Mouse (Mus musculus): Measurements from ENCODE around the gene 1700001O22Rik. TPM values are rescaled to one million over a fixed set of nuclear protein-coding genes. Genes with fewer than 3 reads are reported as not detected.
A peak's percentile ranks its signal among the peaks of the same experiment; 100 is the strongest.

Gene 1700001O22Rik
- polyA plus RNA-seq, 1 experiment from 2014 or later, result 3.7 TPM

GRCm38 (mm10) chr2:30795271-30795888, 8.1 kb downstream of the 1700001O22Rik start:
- Histone ChIP-seq H3K36me3 (no peaks in the 10 kb centered on the region), H3K4me3 (replicated peaks) (peak overlapping the region; percentile 45), H3K27me3 (no peaks in the 10 kb centered on the region), H3K27ac (replicated peaks) (peak overlapping the region; percentile 80; the same call in 1 of the 2 replicates), H3K9ac (no peak overlapping the region), H3K9me3 (replicated peaks) (no peaks in the 10 kb centered on the region), H3K4me1 (peaks cover 29% of the 10 kb centered on the region), H3K4me2 (replicated peaks) (peak overlapping the region; percentile 77)
- no peak for ATAC-seq (ENCODE audit: insufficient number of reproducible peaks, low FRiP score, low TSS enrichment, low read depth)
- WGBS, result 66% methylated on average over 7 of the region's 7 CpGs

GRCm38 (mm10) chr2:30794179-30795108, 9.0 kb downstream of the 1700001O22Rik start:
- WGBS, result 3% methylated on average over 48 of the region's 48 CpGs
- Histone ChIP-seq H3K4me1 (peaks cover 29% of the 10 kb centered on the region), H3K9ac (no peak overlapping the region), H3K27ac (replicated peaks) (peak overlapping the region; percentile 80), H3K36me3 (no peaks in the 10 kb centered on the region), H3K9me3 (replicated peaks) (no peaks in the 10 kb centered on the region), H3K4me3 (replicated peaks) (peak overlapping the region; percentile 45), H3K27me3 (no peaks in the 10 kb centered on the region), H3K4me2 (replicated peaks) (peak overlapping the region; percentile 77)
- ATAC-seq (ENCODE audit: insufficient number of reproducible peaks, low FRiP score, low TSS enrichment, low read depth), result peak; percentile 68

GRCm38 (mm10) chr2:30792061-30792460, 11.4 kb downstream of the 1700001O22Rik start:
- Histone ChIP-seq H3K4me2 (replicated peaks) (no peak overlapping the region), H3K9ac (no peak overlapping the region), H3K4me1 (peaks cover 31% of the 10 kb centered on the region), H3K4me3 (replicated peaks) (no peak overlapping the region), H3K27me3 (no peaks in the 10 kb centered on the region), H3K27ac (replicated peaks) (no peak overlapping the region), H3K9me3 (replicated peaks) (no peaks in the 10 kb centered on the region), H3K36me3 (no peaks in the 10 kb centered on the region)
- ATAC-seq (ENCODE audit: insufficient number of reproducible peaks, low FRiP score, low TSS enrichment, low read depth), result no peak
- WGBS, result 74% methylated on average over 7 of the region's 7 CpGs

GRCm38 (mm10) chr2:30787466-30787865, 16.0 kb downstream of the 1700001O22Rik start:
- 59% methylated on average over 4 of the region's 4 CpGs for WGBS
- H3K4me2 ChIP-seq (replicated peaks), result no peak overlapping the region
- H3K27ac ChIP-seq (replicated peaks), result no peak overlapping the region; the same call in 1 of the 2 replicates
- H3K4me3 ChIP-seq (replicated peaks), result no peak overlapping the region
- no peak overlapping the region for H3K9ac ChIP-seq
- ATAC-seq (ENCODE audit: insufficient number of reproducible peaks, low FRiP score, low TSS enrichment, low read depth), result no peak
- no peaks in the 10 kb centered on the region for H3K9me3 ChIP-seq (replicated peaks)
- H3K36me3 ChIP-seq, result no peaks in the 10 kb centered on the region
- no peaks in the 10 kb centered on the region for H3K27me3 ChIP-seq
- peaks cover 33% of the 10 kb centered on the region for H3K4me1 ChIP-seq

GRCm38 (mm10) chr2:30784078-30784994, 19.1 kb downstream of the 1700001O22Rik start:
- ATAC-seq (ENCODE audit: insufficient number of reproducible peaks, low FRiP score, low TSS enrichment, low read depth), result peak; percentile 40; the same call in 1 of the 2 replicates
- Histone ChIP-seq H3K27me3 (no peaks in the 10 kb centered on the region), H3K9me3 (replicated peaks) (no peaks in the 10 kb centered on the region), H3K36me3 (no peaks in the 10 kb centered on the region), H3K27ac (replicated peaks) (peak overlapping the region; percentile 79), H3K9ac (peak overlapping the region; percentile 19), H3K4me3 (replicated peaks) (peak overlapping the region; percentile 29), H3K4me2 (replicated peaks) (peak overlapping the region; percentile 54), H3K4me1 (peaks cover 34% of the 10 kb centered on the region)
- WGBS, result 10% methylated on average over 40 of the region's 40 CpGs

- H3K27me3 ChIP-seq, result no peaks in the 10 kb centered on the region
- peaks cover 39% of the 10 kb centered on the region for H3K4me1 ChIP-seq
- WGBS, result 0% methylated on average over 13 of the region's 13 CpGs
- H3K4me2 ChIP-seq (replicated peaks), result peak overlapping the region; percentile 54
- H3K27ac ChIP-seq (replicated peaks), result peak overlapping the region; percentile 79
- no peaks in the 10 kb centered on the region for H3K9me3 ChIP-seq (replicated peaks)
- H3K36me3 ChIP-seq, result no peaks in the 10 kb centered on the region
- no peak overlapping the region for H3K9ac ChIP-seq
- peak; percentile 19; the same call in 1 of the 2 replicates for ATAC-seq (ENCODE audit: insufficient number of reproducible peaks, low FRiP score, low TSS enrichment, low read depth)
- H3K4me3 ChIP-seq (replicated peaks), result peak overlapping the region; percentile 22
Observed at GRCm38 (mm10) chr2:30783346-30783745, 20.1 kb downstream of the 1700001O22Rik start.

GRCm38 (mm10) chr2:30782312-30783290, 20.9 kb downstream of the 1700001O22Rik start:
- H3K27me3 ChIP-seq, result no peaks in the 10 kb centered on the region
- H3K4me1 ChIP-seq, result peaks cover 39% of the 10 kb centered on the region
- no peak overlapping the region for H3K4me3 ChIP-seq (replicated peaks)
- no peak overlapping the region for H3K9ac ChIP-seq
- no peaks in the 10 kb centered on the region for H3K36me3 ChIP-seq
- H3K9me3 ChIP-seq (replicated peaks), result no peaks in the 10 kb centered on the region
- H3K4me2 ChIP-seq (replicated peaks), result peak overlapping the region; percentile 54
- H3K27ac ChIP-seq (replicated peaks), result peak overlapping the region; percentile 79
- WGBS, result 64% methylated on average over 8 of the region's 8 CpGs
- ATAC-seq (ENCODE audit: insufficient number of reproducible peaks, low FRiP score, low TSS enrichment, low read depth), result no peak

GRCm38 (mm10) chr2:30779241-30779640, 24.2 kb downstream of the 1700001O22Rik start:
- H3K27me3 ChIP-seq, result no peaks in the 10 kb centered on the region
- peaks cover 17% of the 10 kb centered on the region for H3K4me1 ChIP-seq
- no peak overlapping the region for H3K9ac ChIP-seq
- no peak for ATAC-seq (ENCODE audit: insufficient number of reproducible peaks, low FRiP score, low TSS enrichment, low read depth)
- H3K36me3 ChIP-seq, result no peaks in the 10 kb centered on the region
- no peak overlapping the region for H3K4me2 ChIP-seq (replicated peaks)
- no peak overlapping the region for H3K4me3 ChIP-seq (replicated peaks)
- 16% methylated on average over 5 of the region's 5 CpGs for WGBS
- no peaks in the 10 kb centered on the region for H3K9me3 ChIP-seq (replicated peaks)
- H3K27ac ChIP-seq (replicated peaks), result no peak overlapping the region

GRCm38 (mm10) chr2:30778235-30778634, 25.2 kb downstream of the 1700001O22Rik start:
- ATAC-seq (ENCODE audit: insufficient number of reproducible peaks, low FRiP score, low TSS enrichment, low read depth), result no peak
- H3K4me2 ChIP-seq (replicated peaks), result no peak overlapping the region
- no peak overlapping the region for H3K4me3 ChIP-seq (replicated peaks)
- H3K9ac ChIP-seq, result no peak overlapping the region
- H3K9me3 ChIP-seq (replicated peaks), result no peaks in the 10 kb centered on the region
- peaks cover 10% of the 10 kb centered on the region for H3K4me1 ChIP-seq
- 67% methylated on average over 4 of the region's 4 CpGs for WGBS
- no peaks in the 10 kb centered on the region for H3K27me3 ChIP-seq
- no peak overlapping the region for H3K27ac ChIP-seq (replicated peaks)
- no peaks in the 10 kb centered on the region for H3K36me3 ChIP-seq

GRCm38 (mm10) chr2:30777266-30777665, 26.2 kb downstream of the 1700001O22Rik start:
- no peaks in the 10 kb centered on the region for H3K9me3 ChIP-seq (replicated peaks)
- no peaks in the 10 kb centered on the region for H3K27me3 ChIP-seq
- WGBS, result 74% methylated on average over 3 of the region's 3 CpGs
- H3K27ac ChIP-seq (replicated peaks), result no peak overlapping the region
- H3K4me2 ChIP-seq (replicated peaks), result no peak overlapping the region
- no peaks in the 10 kb centered on the region for H3K36me3 ChIP-seq
- no peak for ATAC-seq (ENCODE audit: insufficient number of reproducible peaks, low FRiP score, low TSS enrichment, low read depth)
- H3K4me1 ChIP-seq, result peaks cover 12% of the 10 kb centered on the region; the same call in 1 of the 2 replicates
- H3K4me3 ChIP-seq (replicated peaks), result no peak overlapping the region
- no peak overlapping the region for H3K9ac ChIP-seq

Data from embryonic facial prominence, embryonic 15.5 days (tissue).